Mouse (Mus musculus) MEL (cell line): ENCODE measurements at regions not wholly inside any gene's neighbourhood (a gene's known extent, or its start where the extent isn't known, plus 50 kb on each side); places are given as distances from the start of the nearest gene placed in this dataset.

Experiments used
- DNase-seq: peaks from one replicate; pipeline ENCODE4 v3.0.0; 2011; ENCODE audit warnings: low read depth, low spot score
- H3K27ac ChIP-seq: 2 replicates; pipeline ENCODE4 v1.5.1; 2012; ENCODE audit warnings: low read depth, mild to moderate bottlenecking, control low read depth, low read length, moderate library complexity; ENCODE audit not compliant: control insufficient read depth
- H3K27me3 ChIP-seq, 2 experiments: fragments of 150-350 bp in 1 of 2; sonication (generic) in 1 of 2; 2 replicates each; pipeline ENCODE4 v1.6.1; 2012; ENCODE audit warnings: low read length in 2 of 2, mild to moderate bottlenecking in 2 of 2, improper control_type of control experiment in 1 of 2, moderate library complexity in 1 of 2; ENCODE audit not compliant: insufficient read depth in 2 of 2, control insufficient read depth in 1 of 2
- H3K36me3 ChIP-seq, 2 experiments: 2 replicates each; pipeline ENCODE4 v1.6.1; 2012 to 2014; ENCODE audit warnings: low read length in 2 of 2, improper control_type of control experiment in 1 of 2, inconsistent platforms in 1 of 2, mild to moderate bottlenecking in 1 of 2; ENCODE audit not compliant: insufficient read depth in 2 of 2, control insufficient read depth in 1 of 2
- H3K4me1 ChIP-seq, 2 experiments: fragments of 150-350 bp in 1 of 2; sonication (generic) in 1 of 2; 2 replicates each; pipeline ENCODE4 v1.6.1; 2012; ENCODE audit warnings: low read length in 2 of 2, improper control_type of control experiment in 1 of 2, mild to moderate bottlenecking in 1 of 2; ENCODE audit not compliant: insufficient read depth in 2 of 2, control insufficient read depth in 1 of 2
- H3K4me3 ChIP-seq, 2 experiments: fragments of 150-350 bp in 1 of 2; sonication (generic) in 1 of 2; 2 replicates each; pipeline ENCODE4 v1.5.1; 2012; ENCODE audit warnings: low read depth in 2 of 2, low read length in 2 of 2, mild to moderate bottlenecking in 2 of 2, moderate library complexity in 2 of 2, control low read depth in 1 of 2, improper control_type of control experiment in 1 of 2; ENCODE audit not compliant: control insufficient read depth in 1 of 2, insufficient read depth in 1 of 2
- H3K79me2 ChIP-seq: 2 replicates; pipeline ENCODE4 v1.6.1; 2012; ENCODE audit warnings: mild to moderate bottlenecking, low read length, moderate library complexity; ENCODE audit not compliant: control insufficient read depth, poor library complexity, insufficient read depth
- H3K9ac ChIP-seq: 2 replicates; pipeline ENCODE4 v1.6.1; 2012; ENCODE audit warnings: low read depth, mild to moderate bottlenecking, control low read depth, low read length, moderate library complexity; ENCODE audit not compliant: control insufficient read depth, poor library complexity, severe bottlenecking
- H3K9me3 ChIP-seq: fragments of 150-350 bp; sonication (generic); replicated peaks from 2 replicates; pipeline ENCODE4 v1.6.1; 2012; ENCODE audit warnings: mild to moderate bottlenecking, low read length, improper control_type of control experiment, moderate library complexity; ENCODE audit not compliant: insufficient read depth
- E2F4 ChIP-seq: IDR thresholded peaks from 2 replicates; pipeline ENCODE4 v1.6.1; 2011; ENCODE audit warnings: low read depth, low read length, improper control_type of control experiment, borderline replicate concordance
- EP300 ChIP-seq, 2 experiments: IDR thresholded peaks; 2 replicates each; pipeline ENCODE4 v1.6.1; 2011; ENCODE audit warnings: improper control_type of control experiment in 2 of 2, low read length in 2 of 2, low read depth in 1 of 2, mild to moderate bottlenecking in 1 of 2
- ETS1 ChIP-seq: IDR thresholded peaks from 2 replicates; pipeline ENCODE4 v1.6.1; 2012; ENCODE audit warnings: low read depth, mild to moderate bottlenecking, inconsistent platforms, low read length, improper control_type of control experiment, moderate library complexity
- GABPA ChIP-seq: IDR thresholded peaks from 2 replicates; pipeline ENCODE4 v1.6.1; 2012; ENCODE audit warnings: low read depth, mild to moderate bottlenecking, inconsistent platforms, low read length, improper control_type of control experiment, moderate library complexity
- GATA1 ChIP-seq: IDR thresholded peaks from 2 replicates; pipeline ENCODE4 v1.6.1; 2011; ENCODE audit warnings: low read depth, low read length, improper control_type of control experiment
- HCFC1 ChIP-seq: IDR thresholded peaks from 2 replicates; pipeline ENCODE4 v1.6.1; 2012; ENCODE audit warnings: low read depth, mild to moderate bottlenecking, inconsistent platforms, low read length, improper control_type of control experiment, moderate library complexity
- JUND ChIP-seq: IDR thresholded peaks from 2 replicates; pipeline ENCODE4 v1.6.1; 2011; ENCODE audit warnings: low read depth, mild to moderate bottlenecking, improper control_type of control experiment, low read length
- MAZ ChIP-seq: IDR thresholded peaks from 2 replicates; pipeline ENCODE4 v1.6.1; 2012; ENCODE audit warnings: low read depth, mild to moderate bottlenecking, inconsistent platforms, low read length, improper control_type of control experiment
- MYB ChIP-seq: IDR thresholded peaks from 2 replicates; pipeline ENCODE4 v1.6.1; 2011; ENCODE audit warnings: mild to moderate bottlenecking, low read depth, low read length, improper control_type of control experiment
- NRF1 ChIP-seq: IDR thresholded peaks from 2 replicates; pipeline ENCODE4 v1.6.1; 2014; ENCODE audit warnings: low read depth, mild to moderate bottlenecking, inconsistent platforms, low read length, improper control_type of control experiment, moderate library complexity; ENCODE audit not compliant: poor library complexity, insufficient read depth, severe bottlenecking
- POLR2AphosphoS2 ChIP-seq: IDR thresholded peaks from 2 replicates; pipeline ENCODE4 v1.6.1; 2011; ENCODE audit warnings: low read length, improper control_type of control experiment
- POLR2AphosphoS5 ChIP-seq: IDR thresholded peaks from 2 replicates; pipeline ENCODE4 v1.6.1; 2012; ENCODE audit warnings: low read depth, borderline replicate concordance, mild to moderate bottlenecking, inconsistent platforms, low read length, moderate library complexity, mixed read lengths
- RAD21 ChIP-seq: IDR thresholded peaks from 2 replicates; pipeline ENCODE4 v1.6.1; 2011; ENCODE audit warnings: mild to moderate bottlenecking, low read depth, low read length, improper control_type of control experiment
- SIN3A ChIP-seq: IDR thresholded peaks from 2 replicates; pipeline ENCODE4 v1.6.1; 2012; ENCODE audit warnings: low read length, improper control_type of control experiment, inconsistent platforms
- SMC3 ChIP-seq: IDR thresholded peaks from 2 replicates; pipeline ENCODE4 v1.6.1; 2011; ENCODE audit warnings: low read depth, low read length, improper control_type of control experiment
- TAL1 ChIP-seq: IDR thresholded peaks from 2 replicates; pipeline ENCODE4 v1.6.1; 2012; ENCODE audit warnings: mild to moderate bottlenecking, inconsistent platforms, low read length, moderate library complexity, mixed read lengths
- TBP ChIP-seq: IDR thresholded peaks from 2 replicates; pipeline ENCODE4 v1.8.0; 2011; ENCODE audit warnings: low read depth, low read length, improper control_type of control experiment
- TCF12 ChIP-seq: IDR thresholded peaks from 2 replicates; pipeline ENCODE4 v1.6.1; 2014; ENCODE audit warnings: low read depth, mild to moderate bottlenecking, inconsistent platforms, low read length, improper control_type of control experiment, moderate library complexity
- UBTF ChIP-seq: IDR thresholded peaks from 2 replicates; pipeline ENCODE4 v1.6.1; 2012; ENCODE audit warnings: low read depth, mild to moderate bottlenecking, inconsistent platforms, low read length, improper control_type of control experiment, moderate library complexity, borderline replicate concordance; ENCODE audit not compliant: insufficient read depth
- USF1 ChIP-seq: IDR thresholded peaks from 2 replicates; pipeline ENCODE4 v1.6.1; 2014; ENCODE audit warnings: low read depth, mild to moderate bottlenecking, inconsistent platforms, low read length, improper control_type of control experiment, moderate library complexity
- USF2 ChIP-seq, 2 experiments: IDR thresholded peaks; 2 replicates each; pipeline ENCODE4 v1.6.1; 2011 to 2012; ENCODE audit warnings: improper control_type of control experiment in 2 of 2, low read length in 2 of 2, borderline replicate concordance in 1 of 2, inconsistent platforms in 1 of 2, low read depth in 1 of 2, mild to moderate bottlenecking in 1 of 2; ENCODE audit not compliant: insufficient read depth in 1 of 2
- ZC3H11A ChIP-seq: IDR thresholded peaks from 2 replicates; pipeline ENCODE4 v1.6.1; 2012; ENCODE audit warnings: low read depth, mild to moderate bottlenecking, inconsistent platforms, low read length, improper control_type of control experiment
- ZKSCAN1 ChIP-seq: IDR thresholded peaks from 2 replicates; pipeline ENCODE4 v1.6.1; 2012; ENCODE audit warnings: low read depth, mild to moderate bottlenecking, inconsistent platforms, low read length, improper control_type of control experiment, moderate library complexity
- ZNF384 ChIP-seq: IDR thresholded peaks from 2 replicates; pipeline ENCODE4 v1.6.1; 2012; ENCODE audit warnings: low read depth, mild to moderate bottlenecking, inconsistent platforms, low read length, improper control_type of control experiment

- TF ChIP-seq POLR2AphosphoS5 = no peak
- TF ChIP-seq, all 39 proteins: peak for 7
Observed at GRCm38 (mm10) chr12:25188556-25188955, 91.6 kb upstream of the Id2 start (continued).

- H3K27ac ChIP-seq = peak overlapping the region; percentile 37; the same call in 1 of the 2 replicates
- H3K79me2 ChIP-seq = no peaks in the 10 kb centered on the region; the same call in 1 of the 2 replicates
- DNase-seq = peak; percentile 60
- H3K4me1 ChIP-seq = peaks cover 3 to 14% of the 10 kb centered on the region in 2 experiments; a peak in 3 of 4 replicates
- H3K9me3 ChIP-seq = no peaks in the 10 kb centered on the region
- no peak for TF ChIP-seq TAL1
- TF ChIP-seq EP300 (IDR thresholded peaks at IDR 0.05; ENCODE audit: low read depth in 1 of 2, low read length in 2 of 2) = peak in 1 of 2 experiments; percentile 25; a peak in 1 of 4 replicates
- TF ChIP-seq UBTF = no peak
- no peak for TF ChIP-seq USF1
- TF ChIP-seq GATA1 = peak; percentile 50; the same call in 1 of the 2 replicates
- peaks cover 0 to 9% of the 10 kb centered on the region in 2 experiments; a peak in 2 of 4 replicates for H3K36me3 ChIP-seq
- H3K27me3 ChIP-seq = no peaks in the 10 kb centered on the region
- no peak overlapping the region for H3K4me3 ChIP-seq
- H3K9ac ChIP-seq = no peak overlapping the region
Observed at GRCm38 (mm10) chr12:25187216-25187615, 90.3 kb upstream of the Id2 start.

GRCm38 (mm10) chr12:25182680-25183079 is 85.7 kb upstream of the Id2 start:
- no peaks in the 10 kb centered on the region for H3K27me3 ChIP-seq
- peaks cover 0 to 2% of the 10 kb centered on the region in 2 experiments; a peak in 1 of 4 replicates for H3K4me1 ChIP-seq
- no peak overlapping the region for H3K9ac ChIP-seq
- DNase-seq = no peak
- TF ChIP-seq E2F4 (no peak), GABPA (no peak), HCFC1 (no peak), JUND (no peak), SMC3 (no peak), USF2 (IDR thresholded peaks at IDR 0.05; ENCODE audit: borderline replicate concordance in 1 of 2, insufficient read depth in 1 of 2, low read depth in 1 of 2, low read length in 2 of 2) (no peak), NRF1 (no peak), ZNF384 (no peak), ZC3H11A (no peak), ETS1 (no peak), POLR2AphosphoS2 (no peak), SIN3A (no peak), UBTF (no peak), RAD21 (no peak), ZKSCAN1 (no peak), MAZ (no peak), MYB (no peak), TCF12 (no peak), TBP (no peak)
- TF ChIP-seq, all 39 proteins: peak for 0
- no peaks in the 10 kb centered on the region for H3K36me3 ChIP-seq
- no peaks in the 10 kb centered on the region for H3K79me2 ChIP-seq
- no peak overlapping the region for H3K27ac ChIP-seq
- no peak overlapping the region for H3K4me3 ChIP-seq
- H3K9me3 ChIP-seq = no peaks in the 10 kb centered on the region
